Mouse (Mus musculus): ENCODE results near the gene 6030445D17Rik. TPM values are rescaled to one million over a fixed set of nuclear protein-coding genes. Genes with fewer than 3 reads are reported as not detected.

The 6030445D17Rik gene
- polyA plus RNA-seq, 1 experiment: not detected

GRCm38 (mm10) chr4:136469941-136470346, 7.9 kb downstream of the 6030445D17Rik start:
- TF ChIP-seq CTCF (IDR thresholded peaks at IDR 0.05; ENCODE audit: low read depth, low read length) (no peak), POLR2A (IDR thresholded peaks at IDR 0.05; ENCODE audit: borderline replicate concordance, low read depth, low read length) (no peak)
- H3K27ac ChIP-seq (ENCODE audit: insufficient read depth, low read depth, low read length): peak overlapping the region; percentile 66
- H3K4me1 ChIP-seq (ENCODE audit: control insufficient read depth, insufficient read depth, low read length): peaks cover 21% of the 10 kb centered on the region
- H3K4me3 ChIP-seq (ENCODE audit: insufficient read depth, low read length): peak overlapping the region; percentile 82

DNA sequence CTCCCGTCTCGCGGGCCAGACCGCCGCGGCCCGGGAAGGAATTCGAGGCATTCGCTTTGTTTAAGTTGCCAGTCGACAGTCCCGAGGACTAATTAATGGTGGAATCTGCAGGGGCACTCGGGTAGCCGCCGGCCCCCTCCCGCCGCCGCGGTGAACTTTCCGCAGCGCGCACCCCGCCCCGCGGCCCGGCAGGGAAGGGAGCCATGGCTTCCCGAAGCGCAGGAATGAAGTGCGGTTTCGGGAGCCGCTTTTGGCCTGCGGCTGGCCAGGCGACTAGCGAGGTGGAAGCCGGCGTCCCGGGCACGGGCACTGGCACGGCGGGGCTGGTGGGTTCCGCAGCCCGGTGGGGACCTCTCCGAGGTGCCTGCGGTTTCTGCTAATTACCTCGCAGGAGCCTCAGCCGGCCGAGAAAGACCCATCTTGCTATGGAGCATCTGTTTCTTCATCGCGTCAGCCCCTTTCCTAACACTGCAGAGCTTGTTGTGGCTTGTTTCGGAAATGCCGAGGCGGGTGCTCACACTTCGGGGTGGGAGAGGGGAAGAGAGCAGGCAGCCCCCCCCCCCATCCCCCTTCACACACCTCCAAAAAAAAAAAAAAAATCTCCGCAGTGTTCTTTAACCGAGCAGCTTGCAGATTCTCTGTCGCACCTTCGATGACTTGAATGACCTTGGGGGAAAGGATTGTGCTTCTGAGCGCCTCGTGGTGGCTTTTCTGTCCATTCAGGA, 8.5 kb downstream of the 6030445D17Rik start:
- Histone ChIP-seq H3K4me1 (ENCODE audit: control insufficient read depth, insufficient read depth, low read length) (peaks cover 21% of the 10 kb centered on the region), H3K27ac (ENCODE audit: insufficient read depth, low read depth, low read length) (peak overlapping the region; percentile 66)

GRCm38 (mm10) chr4:136476692-136477091, 14.6 kb downstream of the 6030445D17Rik start:
- Histone ChIP-seq H3K4me1 (ENCODE audit: control insufficient read depth, insufficient read depth, low read length) (peaks cover 11% of the 10 kb centered on the region), H3K4me3 (ENCODE audit: insufficient read depth, low read length) (no peak overlapping the region), H3K27ac (ENCODE audit: insufficient read depth, low read depth, low read length) (no peak overlapping the region)
- TF ChIP-seq POLR2A (IDR thresholded peaks at IDR 0.05; ENCODE audit: borderline replicate concordance, low read depth, low read length): no peak

More for the DNA sequence above, 8.5 kb downstream of the 6030445D17Rik start:
- peak overlapping the region; percentile 82 for H3K4me3 ChIP-seq (ENCODE audit: insufficient read depth, low read length)
- TF ChIP-seq POLR2A (IDR thresholded peaks at IDR 0.05; ENCODE audit: borderline replicate concordance, low read depth, low read length): no peak

DNA sequence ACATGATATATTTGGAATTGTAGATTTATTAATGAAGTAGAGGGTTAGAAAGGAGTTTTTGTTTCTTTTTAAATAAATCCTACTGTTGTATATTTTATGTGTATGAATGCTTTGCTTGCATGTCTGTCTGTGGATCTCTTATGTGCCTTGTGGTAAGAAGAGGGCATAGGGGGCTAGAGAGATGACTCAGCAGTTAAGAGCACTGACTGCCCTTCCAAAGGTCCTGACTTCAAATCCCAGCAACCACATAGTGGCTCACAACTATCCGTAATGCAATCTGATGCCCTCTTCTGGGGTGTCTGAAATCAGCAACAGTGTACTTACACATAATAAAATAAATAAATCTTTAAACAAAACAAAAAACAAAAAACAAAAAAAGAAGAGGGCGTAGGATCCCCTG, 24.5 kb downstream of the 6030445D17Rik start:
- no peak overlapping the region for H3K4me3 ChIP-seq (ENCODE audit: insufficient read depth, low read length)
- TF ChIP-seq CTCF (IDR thresholded peaks at IDR 0.05; ENCODE audit: low read depth, low read length) (no peak), POLR2A (IDR thresholded peaks at IDR 0.05; ENCODE audit: borderline replicate concordance, low read depth, low read length) (no peak)
- H3K4me1 ChIP-seq (ENCODE audit: control insufficient read depth, insufficient read depth, low read length): peaks cover 8% of the 10 kb centered on the region
- H3K27ac ChIP-seq (ENCODE audit: insufficient read depth, low read depth, low read length): no peak overlapping the region

- Histone ChIP-seq H3K27ac (ENCODE audit: insufficient read depth, low read depth, low read length) (no peak overlapping the region), H3K4me3 (ENCODE audit: insufficient read depth, low read length) (no peak overlapping the region), H3K4me1 (ENCODE audit: control insufficient read depth, insufficient read depth, low read length) (peaks cover 14% of the 10 kb centered on the region)
- no peak for TF ChIP-seq POLR2A (IDR thresholded peaks at IDR 0.05; ENCODE audit: borderline replicate concordance, low read depth, low read length)
- TF ChIP-seq CTCF (IDR thresholded peaks at IDR 0.05; ENCODE audit: low read depth, low read length): no peak
These were observed 33.9 kb downstream of the 6030445D17Rik start for GRCm38 (mm10) chr4:136495993-136496392.

DNA sequence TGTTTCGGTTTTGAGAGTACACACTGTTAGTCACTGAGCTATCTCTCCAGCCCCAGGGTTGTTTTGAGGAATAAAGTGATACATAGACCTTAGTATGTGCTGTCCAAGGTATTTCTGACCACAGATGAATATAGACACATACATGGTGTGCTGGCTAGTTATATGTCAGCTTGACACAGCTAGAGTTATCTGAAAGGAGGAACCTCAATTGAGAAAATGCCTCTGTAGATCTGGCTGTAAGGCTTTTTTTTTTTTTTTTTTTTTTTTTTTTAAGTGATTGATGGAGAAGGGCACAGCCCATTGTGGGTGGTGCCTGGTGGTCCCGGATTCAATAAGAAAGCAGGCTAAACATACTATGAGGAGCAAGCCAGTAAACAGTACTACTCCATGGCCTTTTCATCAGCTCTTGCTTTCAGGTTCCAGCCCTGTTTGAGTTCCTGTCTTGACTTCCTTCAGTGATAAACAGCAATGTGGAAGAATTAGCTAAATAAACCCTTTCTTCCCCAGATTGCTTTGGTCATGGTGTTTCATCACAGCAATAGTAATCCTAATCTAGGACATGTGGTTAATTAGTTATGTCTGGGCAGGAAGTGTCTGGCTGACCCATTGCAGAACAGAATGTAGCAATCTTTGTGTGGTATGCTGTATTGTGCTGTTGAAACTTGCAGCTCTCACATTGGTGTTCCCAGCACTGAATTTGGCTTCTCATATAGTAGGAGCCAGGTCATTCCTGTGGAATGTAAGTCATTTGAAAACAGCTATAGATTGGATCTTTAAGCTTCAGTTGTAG, 43.6 kb downstream of the 6030445D17Rik start:
- peak overlapping the region; percentile 43 for H3K27ac ChIP-seq (ENCODE audit: insufficient read depth, low read depth, low read length)
- no peak overlapping the region for H3K4me3 ChIP-seq (ENCODE audit: insufficient read depth, low read length)
- H3K4me1 ChIP-seq (ENCODE audit: control insufficient read depth, insufficient read depth, low read length): peaks cover 15% of the 10 kb centered on the region
- no peak for TF ChIP-seq CTCF (IDR thresholded peaks at IDR 0.05; ENCODE audit: low read depth, low read length)

DNA sequence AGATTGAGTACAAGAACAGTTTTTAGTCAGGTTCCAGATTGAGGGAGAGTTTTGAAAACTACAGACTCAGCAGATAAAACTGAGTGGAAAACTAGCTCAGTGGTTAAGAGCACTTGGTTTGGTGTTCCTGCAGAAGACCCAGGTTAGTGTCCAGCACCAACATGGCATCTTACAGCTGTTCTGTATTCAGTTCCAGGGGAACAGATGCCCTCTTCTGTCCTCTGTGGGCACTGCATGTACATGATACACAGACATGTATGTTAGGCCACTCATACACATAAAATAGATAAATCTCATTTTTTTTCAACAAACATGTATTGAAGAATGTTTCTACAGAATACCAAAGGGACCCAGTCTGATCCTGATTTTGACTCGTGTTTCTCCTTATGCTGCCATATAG, 47.8 kb downstream of the 6030445D17Rik start:
- Histone ChIP-seq H3K4me1 (ENCODE audit: control insufficient read depth, insufficient read depth, low read length) (peaks cover 26% of the 10 kb centered on the region), H3K4me3 (ENCODE audit: insufficient read depth, low read length) (no peak overlapping the region), H3K27ac (ENCODE audit: insufficient read depth, low read depth, low read length) (no peak overlapping the region)
- TF ChIP-seq POLR2A (IDR thresholded peaks at IDR 0.05; ENCODE audit: borderline replicate concordance, low read depth, low read length): no peak
- TF ChIP-seq CTCF (IDR thresholded peaks at IDR 0.05; ENCODE audit: low read depth, low read length): no peak

DNA sequence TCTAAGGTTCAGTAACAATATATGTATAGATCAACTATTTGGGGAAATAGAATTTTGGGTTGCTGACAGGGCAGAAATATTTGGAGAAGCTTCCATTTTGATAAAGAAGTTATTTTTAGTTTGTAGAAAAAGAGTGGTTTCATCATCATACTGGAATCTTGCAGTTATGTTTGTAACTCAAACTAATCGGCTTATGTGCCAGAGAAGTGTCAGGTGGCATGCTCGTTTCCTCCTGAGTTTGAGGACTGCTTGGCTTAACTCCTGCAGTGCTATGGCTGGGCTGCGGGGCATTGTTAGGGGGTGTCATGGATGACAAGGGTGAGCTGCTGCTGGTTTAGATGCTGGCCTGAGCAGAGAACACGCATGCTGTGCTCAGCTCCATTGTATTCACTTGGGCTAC, 49.7 kb downstream of the 6030445D17Rik start:
- no peak overlapping the region for H3K4me3 ChIP-seq (ENCODE audit: insufficient read depth, low read length)
- H3K4me1 ChIP-seq (ENCODE audit: control insufficient read depth, insufficient read depth, low read length): peaks cover 24% of the 10 kb centered on the region
- H3K27ac ChIP-seq (ENCODE audit: insufficient read depth, low read depth, low read length): no peak overlapping the region
- TF ChIP-seq CTCF (IDR thresholded peaks at IDR 0.05; ENCODE audit: low read depth, low read length) (no peak), POLR2A (IDR thresholded peaks at IDR 0.05; ENCODE audit: borderline replicate concordance, low read depth, low read length) (no peak)

DNA sequence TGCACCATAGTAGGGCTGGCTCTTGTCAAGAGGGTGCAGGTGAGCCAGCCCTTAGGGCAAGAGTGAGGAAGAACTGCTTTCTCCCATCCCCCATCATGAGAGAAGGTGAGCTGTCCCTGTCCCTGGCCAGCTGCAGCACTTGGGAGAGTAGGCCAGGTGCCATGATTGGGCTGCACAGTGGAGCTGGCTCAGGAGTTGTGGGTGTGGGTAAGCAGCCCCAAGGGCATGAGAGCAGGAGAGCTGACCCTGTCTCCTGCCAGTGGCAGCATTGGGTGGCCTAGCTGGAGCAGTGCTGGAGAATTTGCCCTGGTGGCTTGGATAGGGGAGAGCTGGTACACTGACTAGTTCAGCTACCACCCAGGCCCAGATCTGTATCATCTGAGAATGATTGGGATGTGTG, 50.9 kb downstream of the 6030445D17Rik start:
- peaks cover 25% of the 10 kb centered on the region for H3K4me1 ChIP-seq (ENCODE audit: control insufficient read depth, insufficient read depth, low read length)

More for the DNA sequence above, 50.9 kb downstream of the 6030445D17Rik start:
- H3K4me3 ChIP-seq (ENCODE audit: insufficient read depth, low read length): no peak overlapping the region
- TF ChIP-seq POLR2A (IDR thresholded peaks at IDR 0.05; ENCODE audit: borderline replicate concordance, low read depth, low read length): no peak
- no peak overlapping the region for H3K27ac ChIP-seq (ENCODE audit: insufficient read depth, low read depth, low read length)

Other genes with a start within 250 kb of the 6030445D17Rik start
- gene Tcea3, start 214.5 kb upstream of the 6030445D17Rik start, polyA plus RNA-seq (2012; ENCODE audit: insufficient read depth, insufficient read length, missing spikeins): 6.9 and 7.8 TPM in 2 replicates
- 7.8 and 8.0 TPM in 2 replicates for gene Zfp46, start 177.6 kb upstream of the 6030445D17Rik start, polyA plus RNA-seq (2012; ENCODE audit: insufficient read depth, insufficient read length, missing spikeins)
- gene Hnrnpr, start 151.3 kb upstream of the 6030445D17Rik start, polyA plus RNA-seq (2012; ENCODE audit: insufficient read depth, insufficient read length, missing spikeins): 57.9 and 62.2 TPM in 2 replicates
- not detected in 2 replicates for gene Htr1d, start 38.7 kb upstream of the 6030445D17Rik start, polyA plus RNA-seq (2012; ENCODE audit: insufficient read depth, insufficient read length, missing spikeins)
- 11.9 and 17.2 TPM in 2 replicates for gene Luzp1, start 7.5 kb downstream of the 6030445D17Rik start, polyA plus RNA-seq (2012; ENCODE audit: insufficient read depth, insufficient read length, missing spikeins)
- gene Kdm1a, start 140.5 kb downstream of the 6030445D17Rik start, polyA plus RNA-seq (2012; ENCODE audit: insufficient read depth, insufficient read length, missing spikeins): 29.9 and 32.7 TPM in 2 replicates
- gene Tex46, start 148.2 kb downstream of the 6030445D17Rik start, polyA plus RNA-seq (2012; ENCODE audit: insufficient read depth, insufficient read length, missing spikeins): not detected in 2 replicates
- gene Lactbl1, start 160.4 kb downstream of the 6030445D17Rik start, polyA plus RNA-seq (2012; ENCODE audit: insufficient read depth, insufficient read length, missing spikeins): not detected in 2 replicates